Mouse (Mus musculus) left cerebral cortex, adult 18-20 months (tissue): ENCODE results near the gene Dhx8. TPM values are rescaled to one million over a fixed set of nuclear protein-coding genes. Genes with fewer than 3 reads are reported as not detected.

Experiments used
- DNase-seq, 2 experiments: peaks; one replicate each; pipeline ENCODE4 v3.0.0; 2021 to 2022; ENCODE audit warnings: low spot score in 2 of 2, mixed read lengths in 1 of 2
- long read RNA-seq, 2 experiments: library from polyadenylated mRNA; stranded (forward); transcript quantifications; one replicate each; pipeline ENCODE4 v2.0.0; 2021
- total RNA-seq, 2 experiments: library from RNA; stranded (reverse); gene quantifications; 2 replicates each; pipeline ENCODE4 v1.2.3; 2021

The Dhx8 gene
- 10 to 100 TPM; 35.5 to 37.2 TPM for total RNA-seq
- long read RNA-seq, experiment 1, full-length matches to known transcripts, result 23 of 28 reads
- long read RNA-seq, experiment 1, partial matches to known transcripts, result 4 of 28 reads
- long read RNA-seq, experiment 1, other reads (novel, unspliced or antisense), result 1 of 28 reads
- long read RNA-seq, experiment 2, full-length matches to known transcripts, result 8 of 15 reads
- long read RNA-seq, experiment 2, partial matches to known transcripts, result 5 of 15 reads
- long read RNA-seq, experiment 2, other reads (novel, unspliced or antisense), result 2 of 15 reads

GRCm38 (mm10) chr11:101732518-101733440 lies at the start of gene Dhx8:
Dhx8 (plus strand) TSS chr11:101732919.
- peak; percentile 97 to 98 for DNase-seq

GRCm38 (mm10) chr11:101687351-101688301 lies 45.1 kb upstream of the Dhx8 start:
- DNase-seq, result peak; percentile 85 to 92

GRCm38 (mm10) chr11:101689701-101690113 lies 43.0 kb upstream of the Dhx8 start:
- DNase-seq, result peak; percentile 69 to 76

- peak in 1 of 2 experiments; percentile 23 for DNase-seq
Measured at GRCm38 (mm10) chr11:101690326-101690725, 42.4 kb upstream of the Dhx8 start.

- DNase-seq, result peak in 1 of 2 experiments; percentile 38
Measured at GRCm38 (mm10) chr11:101695906-101696661, 36.6 kb upstream of the Dhx8 start.

- no peak for DNase-seq
Measured at GRCm38 (mm10) chr11:101697156-101697861, 35.4 kb upstream of the Dhx8 start.

- DNase-seq, result no peak
Measured at GRCm38 (mm10) chr11:101698114-101698513, 34.6 kb upstream of the Dhx8 start.

- no peak for DNase-seq
Measured at GRCm38 (mm10) chr11:101699556-101699955, 33.2 kb upstream of the Dhx8 start.

GRCm38 (mm10) chr11:101699991-101700390 lies 32.7 kb upstream of the Dhx8 start:
- DNase-seq, result no peak

GRCm38 (mm10) chr11:101700446-101700845 lies 32.3 kb upstream of the Dhx8 start:
- DNase-seq, result peak; percentile 14 to 17

GRCm38 (mm10) chr11:101704081-101704480 lies 28.6 kb upstream of the Dhx8 start:
- no peak for DNase-seq

GRCm38 (mm10) chr11:101706764-101707448 lies 25.8 kb upstream of the Dhx8 start:
- no peak for DNase-seq

GRCm38 (mm10) chr11:101708482-101708881 lies 24.2 kb upstream of the Dhx8 start:
- DNase-seq, result no peak

GRCm38 (mm10) chr11:101712811-101713210 lies 19.9 kb upstream of the Dhx8 start:
- no peak for DNase-seq

- DNase-seq, result no peak
Measured at GRCm38 (mm10) chr11:101714012-101714411, 18.7 kb upstream of the Dhx8 start.

GRCm38 (mm10) chr11:101718324-101718723 lies 14.4 kb upstream of the Dhx8 start:
- no peak for DNase-seq

GRCm38 (mm10) chr11:101719986-101720520 lies 12.7 kb upstream of the Dhx8 start:
- DNase-seq, result no peak

- no peak for DNase-seq
Measured at GRCm38 (mm10) chr11:101725043-101725442, 7.7 kb upstream of the Dhx8 start.

- DNase-seq, result no peak
Measured at GRCm38 (mm10) chr11:101726765-101727164, 6.0 kb upstream of the Dhx8 start.
